Mouse (Mus musculus) ES-CJ7 (cell line): ENCODE results near the gene Cyp2d11.
"Not testable (repeated sequence)": the region's sequence is repeated elsewhere in the genome, so short reads cannot be mapped to it uniquely, and the experiment has no call there.

Source experiments
- DNase-seq: peaks from one replicate; pipeline ENCODE4 v3.0.0; 2011; ENCODE audit warnings: low read depth, low spot score

Cyp2d11 gene

GRCm38 (mm10) chr15:82393922-82394321, at the start of gene Cyp2d11:
Cyp2d11 (minus strand) TSS chr15:82394022.
- DNase-seq: not testable (repeated sequence)

GRCm38 (mm10) chr15:82437975-82438617, 44.3 kb upstream of the Cyp2d11 start:
- DNase-seq: peak; percentile 4

GRCm38 (mm10) chr15:82435606-82436005, 41.8 kb upstream of the Cyp2d11 start:
- DNase-seq: no peak

GRCm38 (mm10) chr15:82435011-82435410, 41.2 kb upstream of the Cyp2d11 start:
- DNase-seq: no peak

- no peak for DNase-seq
Measured at GRCm38 (mm10) chr15:82434541-82434940, 40.7 kb upstream of the Cyp2d11 start.

GRCm38 (mm10) chr15:82433621-82434020, 39.8 kb upstream of the Cyp2d11 start:
- no peak for DNase-seq

GRCm38 (mm10) chr15:82433137-82433536, 39.3 kb upstream of the Cyp2d11 start, which contains the start of gene Cyp2d9:
Cyp2d9 (plus strand) TSS chr15:82433437.
- DNase-seq: no peak

GRCm38 (mm10) chr15:82423471-82423870, 29.6 kb upstream of the Cyp2d11 start:
- no peak for DNase-seq

GRCm38 (mm10) chr15:82422935-82423334, 29.1 kb upstream of the Cyp2d11 start:
- no peak for DNase-seq

- DNase-seq: no peak
Measured at GRCm38 (mm10) chr15:82418616-82419015, 24.8 kb upstream of the Cyp2d11 start.

GRCm38 (mm10) chr15:82416797-82417789, 23.3 kb upstream of the Cyp2d11 start:
- peak; percentile 69 for DNase-seq

GRCm38 (mm10) chr15:82407536-82407935, 13.7 kb upstream of the Cyp2d11 start:
- DNase-seq: no peak

- no peak for DNase-seq
Measured at GRCm38 (mm10) chr15:82406981-82407380, 13.2 kb upstream of the Cyp2d11 start, which contains the start of gene Cyp2d10. Cyp2d10 (minus strand) TSS chr15:82407195.

GRCm38 (mm10) chr15:82404163-82404562, 10.3 kb upstream of the Cyp2d11 start:
- DNase-seq: no peak

- no peak for DNase-seq
Measured at GRCm38 (mm10) chr15:82403606-82404005, 9.8 kb upstream of the Cyp2d11 start.

GRCm38 (mm10) chr15:82402741-82403140, 8.9 kb upstream of the Cyp2d11 start:
- DNase-seq: no peak

- no peak for DNase-seq
Measured at GRCm38 (mm10) chr15:82402106-82402505, 8.3 kb upstream of the Cyp2d11 start.

GRCm38 (mm10) chr15:82401516-82401915, 7.7 kb upstream of the Cyp2d11 start:
- DNase-seq: no peak

GRCm38 (mm10) chr15:82395955-82396354, 2.1 kb upstream of the Cyp2d11 start:
- not testable (repeated sequence) for DNase-seq

GRCm38 (mm10) chr15:82389916-82390315, 3.9 kb downstream of the Cyp2d11 start:
- DNase-seq: not testable (repeated sequence)

- no peak for DNase-seq
Measured at GRCm38 (mm10) chr15:82385729-82386128, 8.1 kb downstream of the Cyp2d11 start.

- no peak for DNase-seq
Measured at GRCm38 (mm10) chr15:82382441-82382840, 11.4 kb downstream of the Cyp2d11 start.
